Mouse (Mus musculus) intestine, postnatal 0 days (tissue): ENCODE measurements around the gene 6820408C15Rik. TPM values are rescaled to one million over a fixed set of nuclear protein-coding genes. Genes with fewer than 3 reads are reported as not detected.

Experiments
- ATAC-seq: fragments of 200-750 bp; cut with Nextera tagmentation; 2 replicates; pipeline ENCODE4 v1.8.0; 2017; ENCODE audit warnings: mild to moderate bottlenecking, moderate TSS enrichment, moderate library complexity
- H3K27ac ChIP-seq: fragments of 300-500 bp; sonication (generic); 2 replicates; pipeline ENCODE4 v1.5.1; 2014; ENCODE audit warnings: mild to moderate bottlenecking, low read depth, low read length, moderate library complexity
- H3K27me3 ChIP-seq: fragments of 300-500 bp; sonication (generic); replicated peaks from 2 replicates; pipeline ENCODE4 v1.6.1; 2014; ENCODE audit warnings: low read length, mixed read lengths; ENCODE audit not compliant: control insufficient read depth, insufficient read depth
- H3K36me3 ChIP-seq: fragments of 300-500 bp; sonication (generic); 2 replicates; pipeline ENCODE4 v1.6.1; 2014; ENCODE audit warnings: mild to moderate bottlenecking, moderate library complexity; ENCODE audit not compliant: control insufficient read depth, insufficient read depth
- H3K4me1 ChIP-seq: fragments of 300-500 bp; sonication (generic); replicated peaks from 2 replicates; pipeline ENCODE4 v1.6.1; 2014; ENCODE audit warnings: antibody characterized with exemption, low read length, mixed read lengths; ENCODE audit not compliant: control insufficient read depth, insufficient read depth
- H3K4me2 ChIP-seq: fragments of 300-500 bp; sonication (generic); replicated peaks from 2 replicates; pipeline ENCODE4 v1.6.1; 2014; ENCODE audit warnings: low read depth, mild to moderate bottlenecking, moderate library complexity
- H3K4me3 ChIP-seq: fragments of 300-500 bp; sonication (generic); 2 replicates; pipeline ENCODE4 v1.5.1; 2014; ENCODE audit warnings: low read depth, low read length
- H3K9ac ChIP-seq: fragments of 300-500 bp; sonication (generic); 2 replicates; pipeline ENCODE4 v1.6.1; 2014; ENCODE audit warnings: mild to moderate bottlenecking, low read depth, low read length
- H3K9me3 ChIP-seq: fragments of 300-500 bp; sonication (generic); 2 replicates; pipeline ENCODE4 v1.6.1; 2016; ENCODE audit warnings: mixed run types; ENCODE audit not compliant: control insufficient read depth
- CTCF ChIP-seq: sonication (generic); IDR thresholded peaks from 2 replicates; pipeline ENCODE4 v1.5.1; 2016; ENCODE audit warnings: low read depth, mild to moderate bottlenecking, control low read depth, antibody characterized with exemption, moderate library complexity
- WGBS: fragments of 180-500 bp; shearing (Covaris S2); extraction: QIAGEN DNeasy Blood & Tissue Kit; methylation state at CpG from one replicate; pipeline ENCODE4 v1.1.7; 2014; 5-methylcytosine and 5-hydroxymethylcytosine counted together
- polyA plus RNA-seq: library from polyadenylated mRNA; unstranded; fragments of >200 nt; fragmentation: Nextera tagmentation; extraction: Ambion mirVana; gene quantifications from 2 replicates; pipeline ENCODE4 v1.2.1, GENCODE M21; 2015

6820408C15Rik gene
- polyA plus RNA-seq, 1 experiment from 2014 or later = 0.34 TPM

DNA sequence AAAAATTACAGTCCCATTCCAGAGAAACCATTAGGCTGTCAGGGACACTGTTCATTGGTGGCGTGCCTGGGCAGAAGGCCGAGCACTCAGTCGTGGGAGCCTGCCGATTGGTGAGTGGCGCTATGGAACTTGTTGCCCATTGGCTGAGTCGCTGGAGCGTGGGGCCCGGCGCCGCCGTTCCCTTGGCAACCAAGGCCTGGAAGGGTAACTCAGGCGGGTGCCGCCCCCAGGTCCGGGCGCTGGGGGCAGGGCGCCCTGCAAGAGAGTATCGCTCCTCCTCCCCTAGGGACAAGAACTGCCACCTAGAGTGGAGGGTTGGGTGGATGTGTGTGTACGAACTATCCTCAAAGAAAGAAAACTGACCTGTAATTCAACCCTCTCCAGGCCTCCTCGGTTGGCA lies 9.3 kb upstream of the 6820408C15Rik start:
- Histone ChIP-seq H3K9me3 (no peaks in the 10 kb centered on the region), H3K36me3 (no peaks in the 10 kb centered on the region), H3K27me3 (no peaks in the 10 kb centered on the region), H3K9ac (no peak overlapping the region), H3K4me2 (peak overlapping the region; percentile 62), H3K27ac (no peak overlapping the region), H3K4me3 (peak overlapping the region; percentile 25), H3K4me1 (no peaks in the 10 kb centered on the region; the same call in 1 of the 2 replicates)
- peak; percentile 97 for ATAC-seq
- peak; percentile 22 for TF ChIP-seq CTCF
- WGBS = under 1% methylated on average over 19 of the region's 19 CpGs

- Histone ChIP-seq H3K4me3 (no peak overlapping the region), H3K27ac (no peak overlapping the region), H3K9me3 (no peaks in the 10 kb centered on the region), H3K9ac (no peak overlapping the region), H3K4me1 (no peaks in the 10 kb centered on the region; the same call in 1 of the 2 replicates), H3K36me3 (no peaks in the 10 kb centered on the region), H3K4me2 (no peak overlapping the region), H3K27me3 (no peaks in the 10 kb centered on the region)
- ATAC-seq = no peak
- TF ChIP-seq CTCF = no peak
- 77% methylated on average over 6 of the region's 6 CpGs for WGBS
Observed at GRCm38 (mm10) chr2:152409781-152410180, 5.6 kb upstream of the 6820408C15Rik start.

- no peak for TF ChIP-seq CTCF
- no peak overlapping the region for H3K9ac ChIP-seq
- H3K27me3 ChIP-seq = no peaks in the 10 kb centered on the region
- no peaks in the 10 kb centered on the region for H3K36me3 ChIP-seq
- WGBS = 10% methylated on average over 15 of the region's 15 CpGs
- peak overlapping the region; percentile 78 for H3K27ac ChIP-seq
- peak; percentile 15; the same call in 1 of the 2 replicates for ATAC-seq
- H3K4me2 ChIP-seq = peak overlapping the region; percentile 86
- no peak overlapping the region for H3K4me3 ChIP-seq
- no peaks in the 10 kb centered on the region; the same call in 1 of the 2 replicates for H3K4me1 ChIP-seq
- no peaks in the 10 kb centered on the region; the same call in 1 of the 2 replicates for H3K9me3 ChIP-seq
Observed at GRCm38 (mm10) chr2:152410971-152411371, 4.4 kb upstream of the 6820408C15Rik start.

GRCm38 (mm10) chr2:152411471-152411870 lies 3.9 kb upstream of the 6820408C15Rik start:
- H3K36me3 ChIP-seq = no peaks in the 10 kb centered on the region
- peak overlapping the region; percentile 86 for H3K4me2 ChIP-seq
- no peak overlapping the region for H3K4me3 ChIP-seq
- H3K27ac ChIP-seq = peak overlapping the region; percentile 78; the same call in 1 of the 2 replicates
- H3K27me3 ChIP-seq = no peaks in the 10 kb centered on the region
- H3K9me3 ChIP-seq = no peaks in the 10 kb centered on the region; the same call in 1 of the 2 replicates
- no peaks in the 10 kb centered on the region; the same call in 1 of the 2 replicates for H3K4me1 ChIP-seq
- ATAC-seq = no peak
- no peak overlapping the region for H3K9ac ChIP-seq
- TF ChIP-seq CTCF = no peak
- WGBS = 39% methylated on average over 7 of the region's 7 CpGs

DNA sequence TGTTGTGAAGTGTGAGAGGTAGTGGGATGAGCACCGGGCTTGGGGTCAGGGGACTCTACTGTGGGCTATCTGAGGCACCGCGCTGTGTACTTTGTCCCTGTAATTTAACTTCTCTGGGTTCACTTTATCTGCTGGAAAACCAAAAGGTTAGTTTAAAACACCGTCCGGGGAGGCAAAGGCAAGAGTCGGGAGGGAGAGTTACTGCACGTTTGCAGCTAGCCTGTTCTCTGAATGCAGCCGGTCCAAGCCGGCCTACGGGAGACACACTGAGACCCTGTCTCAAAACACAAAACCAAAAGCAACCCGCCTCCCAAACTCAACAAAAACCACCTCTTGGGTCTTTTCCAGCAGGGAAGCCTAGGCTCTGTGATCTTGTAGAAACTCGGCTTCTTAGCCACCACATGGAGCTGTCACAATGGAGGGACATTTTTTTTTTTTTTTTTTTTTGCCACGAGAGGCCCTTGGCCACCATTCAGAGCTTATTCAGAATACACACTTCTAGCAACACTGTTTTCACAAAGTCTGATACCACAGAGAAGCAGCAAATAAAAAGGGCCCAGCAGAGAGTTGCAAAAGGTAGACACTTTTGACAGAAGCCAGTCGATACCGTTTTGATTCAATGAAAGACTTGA lies 2.7 kb upstream of the 6820408C15Rik start:
- no peak for TF ChIP-seq CTCF
- H3K4me2 ChIP-seq = peak overlapping the region; percentile 86
- peak overlapping the region; percentile 90 for H3K4me3 ChIP-seq
- 6% methylated on average over 15 of the region's 15 CpGs for WGBS
- H3K27ac ChIP-seq = peak overlapping the region; percentile 60; the same call in 1 of the 2 replicates
- no peaks in the 10 kb centered on the region; the same call in 1 of the 2 replicates for H3K9me3 ChIP-seq
- H3K4me1 ChIP-seq = no peaks in the 10 kb centered on the region; the same call in 1 of the 2 replicates
- H3K27me3 ChIP-seq = no peaks in the 10 kb centered on the region
- H3K36me3 ChIP-seq = no peaks in the 10 kb centered on the region
- peak; percentile 19; the same call in 1 of the 2 replicates for ATAC-seq
- H3K9ac ChIP-seq = peak overlapping the region; percentile 40; the same call in 1 of the 2 replicates

DNA sequence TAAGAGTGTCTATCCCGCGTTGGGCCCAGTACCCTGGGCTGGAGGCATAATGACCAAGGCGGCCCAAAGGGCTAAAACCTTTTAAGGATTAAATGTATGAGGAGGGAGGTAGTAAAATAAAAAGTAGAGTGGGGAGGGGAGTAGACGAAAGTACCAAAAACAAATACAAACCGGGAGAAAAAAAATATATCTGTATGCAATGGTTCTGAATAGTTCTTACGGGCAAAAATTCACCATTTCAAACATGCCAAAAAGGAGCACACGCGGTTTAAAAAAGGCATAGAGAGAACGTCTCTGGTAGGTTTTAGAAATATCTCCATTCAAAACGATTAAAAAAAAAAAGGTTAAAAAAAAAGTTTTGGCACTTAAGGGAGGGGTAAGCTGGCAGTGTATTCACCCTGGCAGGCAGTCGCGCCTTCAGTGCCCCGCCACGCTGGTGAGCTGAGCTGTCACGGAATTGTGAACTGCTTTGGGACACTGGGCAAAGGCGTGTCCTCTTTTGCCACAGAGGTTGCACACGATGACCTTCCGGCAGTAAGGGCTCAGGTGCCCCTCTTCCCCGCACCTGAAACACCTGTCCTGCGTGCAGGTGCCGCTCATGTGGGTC lies 2.1 kb upstream of the 6820408C15Rik start:
- TF ChIP-seq CTCF = no peak
- Histone ChIP-seq H3K9ac (peak overlapping the region; percentile 97), H3K27me3 (no peaks in the 10 kb centered on the region), H3K4me2 (peak overlapping the region; percentile 86), H3K36me3 (no peaks in the 10 kb centered on the region), H3K27ac (peak overlapping the region; percentile 94), H3K9me3 (no peaks in the 10 kb centered on the region; the same call in 1 of the 2 replicates), H3K4me3 (peak overlapping the region; percentile 90), H3K4me1 (no peaks in the 10 kb centered on the region; the same call in 1 of the 2 replicates)
- ATAC-seq = peak; percentile 11; the same call in 1 of the 2 replicates
- WGBS = 5% methylated on average over 21 of the region's 21 CpGs
